Mouse (Mus musculus) spleen, adult 2 months (tissue): Measurements from ENCODE around the gene Zfp28. TPM values are rescaled to one million over a fixed set of nuclear protein-coding genes. Genes with fewer than 3 reads are reported as not detected.

ENCODE experiments used
- DNase-seq, 2 experiments: peaks; one replicate each; pipeline versions ENCODE4 v3.0.0 to v3.0.0-alpha.2; 2012 to 2021; ENCODE audit warnings: low spot score in 2 of 2, low read depth in 1 of 2
- H3K27ac ChIP-seq: fragments of 200-500 bp; 2 replicates; pipeline ENCODE4 v1.5.1; 2012; ENCODE audit warnings: low read length, inconsistent platforms; ENCODE audit not compliant: insufficient read depth
- H3K27me3 ChIP-seq: fragments of 200-500 bp; 2 replicates; pipeline ENCODE4 v1.6.1; 2012; ENCODE audit warnings: mild to moderate bottlenecking, moderate library complexity, low read length, inconsistent platforms; ENCODE audit not compliant: control insufficient read depth, insufficient read depth
- H3K36me3 ChIP-seq: fragments of 200-500 bp; 2 replicates; pipeline ENCODE4 v1.6.1; 2012; ENCODE audit warnings: mild to moderate bottlenecking, low read length, inconsistent platforms; ENCODE audit not compliant: control insufficient read depth, insufficient read depth
- H3K4me1 ChIP-seq: fragments of 200-500 bp; 2 replicates; pipeline ENCODE4 v1.6.1; 2011; ENCODE audit warnings: inconsistent platforms; ENCODE audit not compliant: control insufficient read depth, insufficient read depth, insufficient read length
- H3K4me3 ChIP-seq: fragments of 200-500 bp; 2 replicates; pipeline ENCODE4 v1.5.1; 2011; ENCODE audit warnings: mild to moderate bottlenecking, inconsistent platforms; ENCODE audit not compliant: insufficient read depth, insufficient read length; ENCODE audit errors: extremely low read depth
- CTCF ChIP-seq: fragments of 200-500 bp; IDR thresholded peaks from 2 replicates; pipeline ENCODE4 v1.5.1; 2011; ENCODE audit warnings: mild to moderate bottlenecking, inconsistent platforms; ENCODE audit not compliant: insufficient read depth, insufficient read length, insufficient replicate concordance; ENCODE audit errors: extremely low read depth
- POLR2A ChIP-seq: fragments of 200-500 bp; IDR thresholded peaks from 2 replicates; pipeline ENCODE4 v1.6.1; 2011; ENCODE audit warnings: low read depth, low read length, inconsistent platforms
- WGBS: fragments of 180-500 bp; shearing (Covaris S2); methylation state at CpG from one replicate; pipeline ENCODE4 v1.1.7; 2018; 5-methylcytosine and 5-hydroxymethylcytosine counted together
- polyA plus RNA-seq: library from polyadenylated mRNA; depleted of rRNA; stranded (reverse); fragments of >200 nt; gene quantifications from 2 replicates; pipeline ENCODE4 v1.2.3, GENCODE M21; 2012; rRNA removed

Zfp28 gene
- 1.3 and 1.4 TPM in 2 replicates for polyA plus RNA-seq

DNA sequence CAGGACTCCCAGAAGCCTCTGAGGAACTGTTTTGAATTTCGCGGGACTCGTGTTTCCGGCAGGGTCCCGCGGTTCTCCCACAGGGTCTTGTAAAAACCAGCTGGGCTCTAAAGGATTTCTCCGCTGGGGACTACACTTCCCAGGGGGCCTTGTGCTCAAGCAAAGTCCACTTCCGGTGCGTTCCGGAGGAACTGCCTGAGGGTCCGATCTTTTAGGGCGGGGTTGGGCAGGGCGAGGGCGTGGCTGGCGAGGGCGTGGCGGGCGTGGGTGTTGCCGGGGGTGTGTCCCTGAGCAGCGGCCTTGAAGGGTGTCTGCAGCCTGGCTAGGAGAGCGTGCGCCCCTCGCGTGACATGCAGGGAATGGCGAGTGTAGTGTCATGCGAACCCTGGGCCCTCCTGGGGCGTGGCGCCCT is at the start of gene Zfp28:
Gene Zfp28 (plus strand): TSS at position 252 of the 412 bp plus-strand sequence.
- Histone ChIP-seq H3K4me1 (peaks cover 9% of the 10 kb centered on the region), H3K36me3 (no peaks in the 10 kb centered on the region), H3K4me3 (peak within 1 kb of the TSS; percentile 68), H3K27me3 (no peaks in the 10 kb centered on the region), H3K27ac (no peak within 1 kb of the TSS)
- WGBS = under 1% methylated on average over 28 of the region's 28 CpGs
- DNase-seq = peak; percentile 82 to 90
- TF ChIP-seq POLR2A (no peak), CTCF (no peak)

DNA sequence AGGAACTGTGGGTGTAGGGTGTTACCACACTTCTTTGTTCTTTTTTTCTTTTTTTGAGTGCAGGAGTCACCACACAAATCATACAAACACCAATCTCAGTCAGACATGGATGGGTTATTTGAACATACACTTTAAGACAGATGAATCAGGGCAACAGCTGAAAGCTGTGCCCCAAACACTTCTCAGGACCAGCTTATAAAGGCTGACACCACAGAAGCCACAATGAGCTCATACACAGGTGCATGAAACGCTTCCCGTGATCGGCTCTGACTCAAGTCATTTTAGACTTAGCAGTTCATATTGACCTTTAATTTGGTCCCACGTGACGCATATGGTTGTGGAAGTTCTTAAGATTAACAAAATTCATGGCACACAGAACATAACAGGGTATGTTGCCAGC is 43.2 kb upstream of the Zfp28 start:
- WGBS = 86% methylated on average over 5 of the region's 5 CpGs
- Histone ChIP-seq H3K4me3 (no peak overlapping the region), H3K27me3 (no peaks in the 10 kb centered on the region), H3K4me1 (no peaks in the 10 kb centered on the region), H3K27ac (no peak overlapping the region), H3K36me3 (no peaks in the 10 kb centered on the region)
- DNase-seq = no peak
- TF ChIP-seq CTCF (no peak), POLR2A (no peak)

DNA sequence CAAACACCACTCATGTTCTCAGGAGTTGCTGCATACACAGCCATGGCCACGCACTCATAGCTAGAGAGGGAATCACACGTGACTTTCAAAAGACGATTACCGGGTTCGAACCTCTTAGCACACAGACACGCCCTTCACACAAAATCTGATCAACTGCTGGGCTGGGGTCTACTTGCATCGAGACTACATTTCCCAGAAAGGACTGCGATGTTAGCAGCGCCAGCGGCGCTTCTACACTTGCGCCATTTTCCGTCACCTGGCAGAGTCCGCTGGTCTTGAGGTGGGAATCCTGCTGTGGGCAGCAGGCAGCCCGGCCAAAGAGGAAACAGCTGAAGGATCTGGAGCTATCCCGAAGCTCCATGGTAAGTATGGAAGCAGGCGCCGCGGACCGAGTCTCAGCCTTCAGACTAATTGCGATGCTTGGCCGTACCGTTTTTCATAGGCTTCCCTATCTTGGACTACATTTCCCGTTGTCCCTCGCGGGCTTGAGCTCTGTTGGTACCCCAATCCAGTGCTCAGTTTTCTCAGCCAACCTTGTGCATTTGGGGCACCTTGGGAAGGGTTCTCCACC is 39.5 kb upstream of the Zfp28 start, which contains the start of gene Gm3854:
Gene Gm3854 (plus strand): TSS at position 259 of the 571 bp plus-strand sequence.
- no peaks in the 10 kb centered on the region for H3K4me1 ChIP-seq
- no peaks in the 10 kb centered on the region for H3K27me3 ChIP-seq
- peak within 1 kb of the TSS; percentile 67 for H3K4me3 ChIP-seq
- DNase-seq = peak in 1 of 2 experiments; percentile 19
- TF ChIP-seq POLR2A (no peak), CTCF (no peak)
- no peak within 1 kb of the TSS for H3K27ac ChIP-seq
- 1% methylated on average over 26 of the region's 26 CpGs for WGBS
- H3K36me3 ChIP-seq = no peaks in the 10 kb centered on the region

DNA sequence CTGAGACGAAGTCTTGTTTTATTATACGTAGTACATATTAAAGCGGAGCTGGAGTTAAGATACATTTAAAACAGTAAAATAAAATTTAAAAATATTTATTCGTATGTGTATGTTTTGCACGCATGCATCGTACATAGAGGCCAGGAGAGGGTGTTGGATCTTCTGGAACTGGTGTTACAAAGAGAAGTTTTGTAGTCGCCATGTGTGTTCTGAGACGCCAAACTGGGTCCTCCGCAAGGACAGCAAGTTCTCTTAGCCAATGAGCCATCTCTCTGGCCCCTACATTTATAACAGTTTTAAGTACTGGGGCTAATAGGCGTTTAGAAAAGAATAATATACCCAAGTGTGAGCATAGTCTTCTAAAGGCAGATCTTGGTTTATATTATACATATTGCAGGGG is 39.0 kb upstream of the Zfp28 start:
- no peak overlapping the region; the same call in 1 of the 2 replicates for H3K4me3 ChIP-seq
- WGBS = 50% methylated on average over 10 of the region's 10 CpGs
- no peaks in the 10 kb centered on the region for H3K27me3 ChIP-seq
- H3K36me3 ChIP-seq = no peaks in the 10 kb centered on the region
- no peak for DNase-seq
- no peaks in the 10 kb centered on the region for H3K4me1 ChIP-seq
- TF ChIP-seq POLR2A (no peak), CTCF (no peak)
- no peak overlapping the region for H3K27ac ChIP-seq

DNA sequence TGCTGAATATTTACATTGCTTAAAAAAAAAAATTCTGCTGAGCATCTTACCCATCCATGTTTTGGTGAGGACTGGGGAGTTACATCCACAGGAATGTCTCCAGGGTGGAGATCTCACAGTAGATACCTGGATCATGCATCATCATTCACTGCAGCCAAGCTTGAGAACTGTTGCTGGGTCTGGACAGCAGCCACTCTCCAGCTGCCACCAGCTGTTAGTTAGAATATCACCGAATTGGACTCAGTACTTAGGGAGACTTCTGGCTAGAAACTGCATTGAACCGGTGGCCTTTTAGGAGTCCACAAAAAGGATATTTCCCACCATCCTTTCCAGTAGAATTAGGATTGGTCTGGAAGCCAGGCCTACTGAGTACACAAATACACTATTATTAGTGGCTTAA is 25.0 kb upstream of the Zfp28 start:
- WGBS = 66% methylated on average over 2 of the region's 2 CpGs
- no peak for DNase-seq
- Histone ChIP-seq H3K27ac (no peak overlapping the region), H3K27me3 (no peaks in the 10 kb centered on the region), H3K4me3 (no peak overlapping the region), H3K4me1 (no peaks in the 10 kb centered on the region), H3K36me3 (no peaks in the 10 kb centered on the region)
- no peak for TF ChIP-seq CTCF

DNA sequence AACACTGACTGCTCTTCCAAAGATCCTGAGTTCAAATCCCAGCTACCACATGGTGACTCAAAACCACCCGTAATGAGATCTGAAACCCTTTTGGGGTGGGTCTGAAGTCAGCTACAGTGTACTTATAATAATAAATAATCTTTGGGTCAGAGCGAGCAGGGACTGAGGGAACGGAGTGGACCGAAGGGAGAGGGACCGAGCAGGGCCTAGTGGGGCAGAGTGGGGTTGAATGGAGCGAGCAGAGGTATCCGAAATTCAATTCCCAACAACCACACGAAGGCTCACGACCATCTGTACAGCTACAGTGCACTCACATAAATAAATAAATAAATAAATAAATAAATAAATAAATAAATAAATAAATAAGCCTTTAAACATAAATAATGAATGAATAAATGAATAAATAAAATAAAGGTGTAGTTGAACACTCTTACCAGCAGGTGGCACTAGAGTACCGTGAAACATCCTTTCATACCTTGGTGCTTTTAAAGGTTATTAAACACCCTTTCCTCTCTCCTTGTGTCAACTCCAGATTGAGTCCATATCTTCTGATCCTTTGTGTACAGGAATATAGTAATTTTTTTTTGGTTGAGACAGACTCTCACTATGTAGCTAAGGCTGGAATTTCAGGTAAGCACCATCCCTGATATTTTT is 24.0 kb upstream of the Zfp28 start:
- TF ChIP-seq CTCF (no peak), POLR2A (no peak)
- Histone ChIP-seq H3K27me3 (no peaks in the 10 kb centered on the region), H3K36me3 (no peaks in the 10 kb centered on the region), H3K4me1 (peaks cover 3% of the 10 kb centered on the region; the same call in 1 of the 2 replicates), H3K27ac (no peak overlapping the region), H3K4me3 (no peak overlapping the region)
- WGBS = 55% methylated on average over 10 of the region's 10 CpGs
- DNase-seq = peak in 1 of 2 experiments; percentile 35

DNA sequence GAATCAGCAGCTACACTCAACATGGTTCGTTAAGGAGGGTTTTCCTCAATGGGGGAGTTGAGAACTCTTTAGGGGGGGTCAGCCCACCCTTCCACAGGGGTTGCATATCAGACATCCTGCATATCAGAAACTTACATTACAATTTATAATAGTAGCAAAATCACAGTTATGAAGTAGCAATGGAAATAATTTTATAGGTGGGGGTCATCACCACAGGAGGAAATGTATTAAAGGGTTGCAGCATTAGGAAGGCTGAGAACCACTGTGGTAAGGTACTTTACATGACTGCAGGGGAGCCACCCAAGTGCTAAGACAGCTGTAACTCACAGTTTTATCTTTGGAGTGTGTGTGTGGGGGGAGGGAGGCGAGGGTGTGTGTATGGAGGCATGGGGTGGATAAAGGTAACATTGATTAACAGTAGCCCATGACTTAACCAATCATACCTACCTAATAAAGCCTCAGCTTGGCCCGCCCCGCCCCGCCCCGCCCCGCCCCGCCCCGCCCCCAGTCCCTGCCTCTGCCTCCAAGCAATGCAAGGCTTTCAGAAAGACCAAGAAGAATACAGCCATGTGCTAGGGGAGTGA is 22.5 kb upstream of the Zfp28 start:
- WGBS = 41% methylated on average over 9 of the region's 9 CpGs
- H3K27ac ChIP-seq = no peak overlapping the region
- TF ChIP-seq POLR2A (no peak), CTCF (no peak)
- no peaks in the 10 kb centered on the region for H3K27me3 ChIP-seq
- H3K36me3 ChIP-seq = no peaks in the 10 kb centered on the region
- DNase-seq = no peak
- H3K4me1 ChIP-seq = peaks cover 3% of the 10 kb centered on the region; the same call in 1 of the 2 replicates
- H3K4me3 ChIP-seq = no peak overlapping the region
